Mouse (Mus musculus) retina, postnatal 1 day (tissue): ENCODE measurements at regions not wholly inside any gene's neighbourhood (a gene's known extent, or its start where the extent isn't known, plus 50 kb on each side); places are given as distances from the start of the nearest gene placed in this dataset.

Experiments used
- DNase-seq: peaks from one replicate; pipeline ENCODE4 v3.0.0-alpha.2; 2012

GRCm38 (mm10) chr6:31201375-31201972, 197.1 kb upstream of the Mkln1 start:
- DNase-seq, result no peak

DNA sequence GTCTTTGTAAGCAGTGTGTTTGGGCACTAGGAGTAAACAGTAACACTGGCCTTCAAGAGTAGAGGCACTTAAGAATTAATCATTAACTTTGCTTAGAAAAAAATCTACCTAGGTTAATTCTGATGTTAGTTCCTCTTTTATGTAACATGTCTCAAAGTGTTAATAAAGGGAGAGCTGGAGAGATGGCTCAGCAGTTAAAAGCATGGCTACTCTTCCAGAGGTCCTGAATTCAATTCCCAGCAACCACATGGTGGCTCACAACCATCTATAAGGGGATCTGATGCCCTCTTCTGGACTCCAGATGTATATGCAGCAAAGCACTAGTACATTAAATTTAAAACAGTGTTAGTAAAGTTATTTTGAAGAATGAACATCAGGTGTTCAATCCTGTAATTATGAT, 195.9 kb upstream of the Mkln1 start:
- no peak for DNase-seq

- no peak for DNase-seq
Observed at GRCm38 (mm10) chr6:31204434-31204833, 194.1 kb upstream of the Mkln1 start.

DNA sequence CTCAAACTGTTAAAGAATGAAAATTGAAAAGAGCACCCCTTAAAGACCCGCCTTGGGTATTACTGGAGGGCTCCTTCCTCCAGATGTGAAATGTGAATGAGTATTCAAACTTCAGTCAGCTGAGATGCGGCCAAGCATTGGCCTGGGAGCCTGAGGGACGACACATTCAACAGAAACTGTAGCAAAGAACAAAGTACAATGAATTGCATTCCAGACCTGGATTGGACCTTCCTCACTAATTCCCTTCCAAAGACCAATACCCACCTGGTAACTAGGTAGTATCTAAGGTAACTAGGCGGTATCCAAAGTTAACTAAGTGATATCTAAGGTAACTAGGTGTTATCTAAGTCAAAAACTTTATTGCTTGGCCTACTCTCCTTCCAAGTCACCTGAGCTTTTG, 193.7 kb upstream of the Mkln1 start:
- no peak for DNase-seq

- DNase-seq, result no peak
Observed at GRCm38 (mm10) chr6:31206106-31206505, 192.4 kb upstream of the Mkln1 start.

DNA sequence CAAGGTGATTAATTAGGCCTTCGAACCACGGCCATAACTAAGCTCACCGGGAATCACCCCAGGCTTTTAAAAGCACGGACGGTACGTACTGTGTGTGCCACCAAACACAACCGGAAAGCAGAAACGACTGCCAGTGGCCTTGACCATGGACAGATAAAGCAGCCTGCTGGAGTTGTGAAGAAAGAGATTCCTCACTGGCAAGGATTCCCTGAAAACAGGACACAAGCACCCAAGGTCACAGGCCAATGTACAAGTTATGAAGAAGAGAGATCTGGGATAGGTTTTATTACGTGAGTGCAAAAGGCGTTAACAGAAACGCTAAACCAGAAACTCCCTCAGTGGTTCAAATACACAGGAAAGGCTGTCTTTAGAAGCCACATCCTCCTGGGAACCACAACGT, 191.3 kb upstream of the Mkln1 start:
- DNase-seq, result no peak

- no peak for DNase-seq
Observed at GRCm38 (mm10) chr6:31208224-31208623, 190.3 kb upstream of the Mkln1 start.

DNA sequence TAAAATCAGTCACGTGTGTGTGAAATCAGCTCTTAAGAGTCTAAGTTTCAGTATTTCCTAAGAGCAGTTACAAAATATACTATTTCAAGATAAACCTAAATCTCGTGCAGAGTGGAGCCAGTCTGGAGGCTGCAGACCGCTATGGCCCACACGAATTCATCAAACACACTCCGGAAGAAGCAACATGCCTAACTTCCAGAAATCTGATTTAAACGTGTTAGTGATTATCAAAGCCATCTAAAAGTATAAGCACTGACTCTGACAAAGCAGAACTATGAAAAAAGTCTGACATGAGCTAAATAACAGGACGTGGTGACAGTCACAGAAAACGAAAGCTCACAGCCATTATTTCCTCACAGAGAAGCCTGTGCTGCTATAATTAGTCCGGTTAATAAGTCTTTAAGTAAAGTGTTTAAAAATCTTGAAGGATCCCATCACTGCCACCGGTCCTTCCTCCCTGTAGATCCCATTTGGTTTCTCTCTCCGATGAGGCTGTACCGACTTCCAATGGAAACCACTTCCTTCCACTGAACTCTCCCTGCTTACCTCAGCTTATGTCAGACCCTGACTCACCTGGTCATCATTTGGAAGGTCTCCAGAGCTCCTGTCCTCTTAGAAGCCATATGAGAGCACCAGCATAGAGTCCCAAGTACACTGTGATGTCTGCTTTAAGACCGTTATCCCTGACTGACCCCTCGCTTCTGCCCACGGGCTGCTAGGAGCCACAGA, 189.0 kb upstream of the Mkln1 start:
- no peak for DNase-seq

GRCm38 (mm10) chr6:31210209-31210714, 188.3 kb upstream of the Mkln1 start:
- no peak for DNase-seq

GRCm38 (mm10) chr6:31211091-31211490, 187.4 kb upstream of the Mkln1 start:
- no peak for DNase-seq

GRCm38 (mm10) chr6:31211616-31212015, 186.9 kb upstream of the Mkln1 start:
- no peak for DNase-seq

DNA sequence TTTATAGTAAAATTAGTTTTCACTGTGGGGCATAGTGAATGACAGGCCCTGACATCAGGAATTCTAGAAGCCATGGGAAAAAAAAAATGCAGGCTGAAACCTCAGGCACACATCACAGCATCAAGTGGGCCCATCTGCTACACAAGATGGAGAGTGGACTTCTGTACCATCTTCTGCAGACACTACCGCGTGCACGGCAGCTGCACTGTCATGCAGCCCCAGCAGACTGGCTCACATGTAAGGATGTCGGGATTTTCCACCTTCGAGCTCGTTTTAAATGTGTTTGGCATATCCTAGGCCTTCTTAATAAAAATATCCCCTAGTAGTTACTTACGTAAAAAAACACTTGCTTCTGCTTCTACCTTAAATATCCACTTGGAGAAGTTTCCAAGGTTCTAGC, 186.5 kb upstream of the Mkln1 start:
- no peak for DNase-seq

- DNase-seq, result no peak
Observed at GRCm38 (mm10) chr6:31212694-31213093, 185.8 kb upstream of the Mkln1 start.

GRCm38 (mm10) chr6:31213161-31213560, 185.4 kb upstream of the Mkln1 start:
- DNase-seq, result no peak

GRCm38 (mm10) chr6:31215661-31216060, 182.9 kb upstream of the Mkln1 start:
- DNase-seq, result no peak

GRCm38 (mm10) chr6:31216206-31217059, 182.1 kb upstream of the Mkln1 start:
- peak; percentile 84 for DNase-seq

DNA sequence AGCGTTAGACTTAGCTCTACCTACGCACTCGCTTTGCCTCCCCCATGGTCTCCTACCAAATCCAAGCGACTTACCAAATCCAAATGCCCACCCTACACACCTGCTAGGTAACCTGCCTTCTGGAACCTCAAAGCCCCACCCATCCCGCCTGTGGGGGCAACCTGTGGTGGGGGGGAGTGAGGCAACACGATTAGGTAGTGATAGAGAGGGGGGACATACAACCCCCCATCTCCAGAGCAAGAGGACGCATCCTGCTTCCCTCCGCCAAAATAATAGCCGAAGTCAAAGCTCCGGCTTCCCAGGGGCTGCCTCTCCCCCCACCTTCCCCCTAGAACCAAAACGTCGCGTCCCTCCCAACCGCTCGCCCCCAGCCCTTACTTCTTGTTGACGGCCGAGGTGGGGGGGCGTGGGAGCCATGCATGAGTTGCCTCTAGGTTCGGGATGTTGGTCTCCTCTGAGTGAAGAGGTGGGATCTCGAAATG, 181.4 kb upstream of the Mkln1 start:
- peak; percentile 44 for DNase-seq

- peak; percentile 66 for DNase-seq
Observed at GRCm38 (mm10) chr6:31217641-31218138, 180.8 kb upstream of the Mkln1 start.

DNA sequence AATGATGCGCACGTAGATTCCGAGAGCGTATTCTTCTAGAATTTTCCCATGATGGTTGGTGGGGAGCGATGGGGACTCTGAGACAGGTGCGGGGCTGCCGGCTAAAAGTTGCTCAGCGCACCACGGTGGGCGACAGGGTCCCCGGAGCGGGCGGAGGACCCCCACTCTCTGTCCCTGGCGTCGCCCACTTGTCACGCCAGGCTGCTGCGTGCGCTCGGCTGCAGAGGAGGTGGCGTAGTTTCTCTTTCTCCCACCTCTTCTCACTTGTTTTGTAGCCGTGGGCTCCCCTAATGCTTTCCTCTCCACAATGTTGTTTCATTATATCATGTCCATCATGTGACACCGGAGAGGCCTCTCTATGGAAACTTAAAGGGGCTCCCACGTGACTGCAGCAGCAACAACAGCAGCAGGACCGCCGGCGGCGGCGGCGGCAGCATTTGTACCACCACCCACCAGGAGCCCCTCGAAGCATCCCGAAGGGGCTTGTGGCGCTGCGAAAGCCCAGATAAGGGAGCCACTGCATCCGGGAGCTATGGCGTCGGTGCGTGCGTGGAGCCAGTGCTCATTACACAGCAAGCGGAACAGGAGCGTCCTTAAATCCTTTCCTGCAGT, 180.3 kb upstream of the Mkln1 start:
- peak; percentile 75 for DNase-seq

GRCm38 (mm10) chr6:31218880-31219279, 179.7 kb upstream of the Mkln1 start:
- DNase-seq, result no peak

DNA sequence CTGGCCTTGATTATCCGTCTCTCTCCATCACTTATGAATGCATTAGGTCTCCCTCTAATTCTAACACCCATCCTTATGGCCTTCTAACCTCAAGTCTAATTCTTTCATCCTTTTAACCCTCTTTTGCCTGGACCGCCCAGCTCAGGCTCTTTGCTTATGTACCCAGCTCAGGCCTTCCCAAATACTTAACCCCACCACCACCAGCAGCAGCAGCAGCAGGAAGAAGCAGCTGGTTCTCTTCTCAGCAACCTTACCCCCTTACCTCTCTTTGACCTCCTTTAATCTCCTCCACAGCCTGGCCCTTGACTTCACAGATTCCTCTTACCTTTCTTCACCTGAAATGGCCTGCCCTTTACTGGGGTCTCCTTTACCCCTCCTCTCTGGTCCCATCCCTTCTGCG, 178.8 kb upstream of the Mkln1 start:
- DNase-seq, result no peak

- DNase-seq, result peak; percentile 71
Observed at GRCm38 (mm10) chr6:31220184-31220931, 178.2 kb upstream of the Mkln1 start.
